Mouse (Mus musculus) bone marrow, adult 2 months (tissue): Measurements from ENCODE around the gene Zfand3.

Experiments used
- CTCF ChIP-seq: fragments of 200-500 bp; IDR thresholded peaks from 2 replicates; pipeline ENCODE4 v1.5.1; 2011; ENCODE audit warnings: low read length, control low read depth; ENCODE audit not compliant: control insufficient read depth, insufficient read depth
- POLR2A ChIP-seq: fragments of 200-500 bp; IDR thresholded peaks from 2 replicates; pipeline ENCODE4 v1.6.1; 2011; ENCODE audit warnings: low read depth, mild to moderate bottlenecking, control low read depth, low read length, borderline replicate concordance; ENCODE audit not compliant: control insufficient read depth

GRCm38 (mm10) chr17:30228439-30229215, 224.1 kb downstream of the Zfand3 start:
- no peak for TF ChIP-seq CTCF
- no peak for TF ChIP-seq POLR2A
